8 mouse cellular contexts compared by ENCODE assay signal in the genomic region with DNA sequence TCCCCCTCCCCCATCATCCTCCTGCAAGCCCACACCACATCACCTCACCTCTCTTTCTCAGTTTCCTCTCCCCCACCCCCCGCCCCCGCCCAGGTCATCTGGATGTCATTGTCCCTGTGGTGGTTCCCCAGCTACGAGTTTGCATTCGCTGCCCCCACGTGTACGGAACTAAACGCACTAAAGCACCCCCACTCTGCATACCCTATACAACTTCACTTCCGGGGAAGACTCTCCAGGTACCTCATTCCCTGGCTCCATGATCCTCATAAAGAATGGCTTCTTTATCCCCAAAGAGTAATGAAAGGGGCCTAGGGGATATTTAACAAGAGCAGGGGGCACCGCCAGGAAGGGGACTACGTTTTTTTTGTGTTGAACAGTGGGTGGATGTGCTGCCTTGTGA.
A peak's percentile ranks its signal among the peaks of the same experiment; 100 is the strongest.
DNase-seq lines count a peak whose midpoint lies in the region; ATAC-seq lines count a peak whose summit lies in the region.

No protein-coding gene starts in this region.

- peaks cover 35% of the 10 kb centered on the region for H3K4me1 ChIP-seq in heart, embryonic 15.5 days (replicated peaks)
- H3K4me1 ChIP-seq in embryonic facial prominence, embryonic 10.5 days: peaks cover 65% of the 10 kb centered on the region
- H3K4me1 ChIP-seq in midbrain, embryonic 15.5 days: peaks cover 43% of the 10 kb centered on the region

- H3K27me3 ChIP-seq in heart, embryonic 15.5 days: no peaks in the 10 kb centered on the region
- no peaks in the 10 kb centered on the region for H3K27me3 ChIP-seq in embryonic facial prominence, embryonic 10.5 days (replicated peaks; ENCODE audit: low read depth, poor library complexity, severe bottlenecking)
- H3K27me3 ChIP-seq in midbrain, embryonic 15.5 days (replicated peaks): no peaks in the 10 kb centered on the region

- peak; percentile 16; the same call in 1 of the 2 replicates for ATAC-seq in heart, embryonic 15.5 days (replicated peaks; ENCODE audit: insufficient number of reproducible peaks, insufficient read depth, low FRiP score, low read depth)
- peak; percentile 77 for ATAC-seq in midbrain, embryonic 15.5 days (replicated peaks)

- H3K9ac ChIP-seq in heart, embryonic 15.5 days: peak overlapping the region; percentile 60
- H3K9ac ChIP-seq in midbrain, embryonic 15.5 days: peak overlapping the region; percentile 41

- peak overlapping the region; percentile 52 for H3K4me3 ChIP-seq in heart, embryonic 15.5 days
- peak overlapping the region; percentile 54 for H3K4me3 ChIP-seq in embryonic facial prominence, embryonic 10.5 days
- peak overlapping the region; percentile 34 for H3K4me3 ChIP-seq in midbrain, embryonic 15.5 days

- no peaks in the 10 kb centered on the region for H3K36me3 ChIP-seq in heart, embryonic 15.5 days
- H3K36me3 ChIP-seq in embryonic facial prominence, embryonic 10.5 days (replicated peaks): no peaks in the 10 kb centered on the region
- H3K36me3 ChIP-seq in midbrain, embryonic 15.5 days (replicated peaks): no peaks in the 10 kb centered on the region

- DNase-seq in heart, adult 9 months (ENCODE audit: low spot score in 2 of 2): no peak
- DNase-seq in embryonic facial prominence, embryonic 10.5 days (ENCODE audit: low spot score): no peak
- peak; percentile 47 for DNase-seq in induced T-regulatory cell, adult 2 months (ENCODE audit: low read depth)
- DNase-seq in urinary bladder, adult 18-20 months (ENCODE audit: low spot score in 2 of 2): no peak
- no peak for DNase-seq in right cerebral cortex, adult 18-20 months
- DNase-seq in left cerebral cortex, adult 11 months (ENCODE audit: low spot score): no peak

- no peaks in the 10 kb centered on the region for H3K9me3 ChIP-seq in heart, embryonic 15.5 days (replicated peaks)
- no peaks in the 10 kb centered on the region for H3K9me3 ChIP-seq in embryonic facial prominence, embryonic 10.5 days
- no peaks in the 10 kb centered on the region for H3K9me3 ChIP-seq in midbrain, embryonic 15.5 days

- WGBS in heart, embryonic 15.5 days: 3% methylated on average over 10 of the region's 10 CpGs
- WGBS in embryonic facial prominence, embryonic 10.5 days: 2% methylated on average over 10 of the region's 10 CpGs
- 2% methylated on average over 10 of the region's 10 CpGs for WGBS in midbrain, embryonic 15.5 days

- peak overlapping the region; percentile 68 for H3K27ac ChIP-seq in heart, embryonic 15.5 days
- peak overlapping the region; percentile 98 for H3K27ac ChIP-seq in embryonic facial prominence, embryonic 10.5 days (replicated peaks)
- H3K27ac ChIP-seq in midbrain, embryonic 15.5 days: peak overlapping the region; percentile 97

- H3K4me2 ChIP-seq in heart, embryonic 15.5 days: peak overlapping the region; percentile 89
- H3K4me2 ChIP-seq in midbrain, embryonic 15.5 days: peak overlapping the region; percentile 65
